Mouse (Mus musculus) hindbrain, embryonic 12.5 days (tissue): ENCODE measurements around the gene Best3. TPM values are rescaled to one million over a fixed set of nuclear protein-coding genes. Genes with fewer than 3 reads are reported as not detected.

Source experiments
- polyA plus RNA-seq: library from polyadenylated mRNA; unstranded; fragments of >200 nt; fragmentation: Nextera tagmentation; extraction: Ambion mirVana; gene quantifications from 2 replicates; pipeline ENCODE4 v1.2.1, GENCODE M21; 2016

The Best3 gene
- polyA plus RNA-seq, 1 experiment from 2014 or later: 0.22 TPM

Other genes starting within 250 kb of the Best3 start
- gene Myrfl, start 89.4 kb upstream of the Best3 start, polyA plus RNA-seq: 0.17 TPM in 1 of 2 replicates, not detected in the other
- gene Rab3ip, start 35.5 kb upstream of the Best3 start, polyA plus RNA-seq: 40.4 and 44.1 TPM in 2 replicates
- not detected in 2 replicates for gene Gm10271, start 13.7 kb upstream of the Best3 start, polyA plus RNA-seq
- gene Lrrc10, start 59.0 kb downstream of the Best3 start, polyA plus RNA-seq: not detected in 2 replicates
- 247 and 251 TPM in 2 replicates for gene Cct2, start 77.5 kb downstream of the Best3 start, polyA plus RNA-seq
- 25.3 and 31.7 TPM in 2 replicates for gene Frs2, start 162.2 kb downstream of the Best3 start, polyA plus RNA-seq
- gene Yeats4, start 238.2 kb downstream of the Best3 start, polyA plus RNA-seq: 112 and 134 TPM in 2 replicates